Mouse (Mus musculus) liver, adult (tissue): Measurements from ENCODE around the gene March8.

Experiments used
- GATA4 ChIP-seq: IDR thresholded peaks from 2 replicates; pipeline ENCODE4 v1.6.1; 2014; ENCODE audit warnings: mild to moderate bottlenecking, low read length; ENCODE audit not compliant: insufficient replicate concordance

The March8 gene

GRCm38 (mm10) chr6:116389481-116389880 lies 51.7 kb downstream of the March8 start:
- no peak for TF ChIP-seq GATA4

- no peak for TF ChIP-seq GATA4
These were observed 57.3 kb downstream of the March8 start for GRCm38 (mm10) chr6:116394916-116395648.

GRCm38 (mm10) chr6:116397621-116398020 lies 59.8 kb downstream of the March8 start:
- TF ChIP-seq GATA4 = no peak

- TF ChIP-seq GATA4 = no peak
These were observed 60.3 kb downstream of the March8 start for GRCm38 (mm10) chr6:116398136-116398535.

GRCm38 (mm10) chr6:116401746-116402423 lies 64.1 kb downstream of the March8 start:
- TF ChIP-seq GATA4 = no peak

GRCm38 (mm10) chr6:116402426-116402825 lies 64.6 kb downstream of the March8 start:
- TF ChIP-seq GATA4 = no peak

GRCm38 (mm10) chr6:116405243-116405642 lies 67.4 kb downstream of the March8 start:
- TF ChIP-seq GATA4 = no peak

- TF ChIP-seq GATA4 = no peak
These were observed 67.9 kb downstream of the March8 start for GRCm38 (mm10) chr6:116405715-116406114.

GRCm38 (mm10) chr6:116406152-116406551 lies 68.3 kb downstream of the March8 start:
- no peak for TF ChIP-seq GATA4

- no peak for TF ChIP-seq GATA4
These were observed 68.9 kb downstream of the March8 start for GRCm38 (mm10) chr6:116406680-116407079.

- TF ChIP-seq GATA4 = no peak
These were observed 69.4 kb downstream of the March8 start for GRCm38 (mm10) chr6:116407216-116407615.

- no peak for TF ChIP-seq GATA4
These were observed 70.3 kb downstream of the March8 start for GRCm38 (mm10) chr6:116407956-116408657.

GRCm38 (mm10) chr6:116410436-116410835 lies 72.6 kb downstream of the March8 start:
- no peak for TF ChIP-seq GATA4

GRCm38 (mm10) chr6:116411716-116412115 lies 73.9 kb downstream of the March8 start:
- TF ChIP-seq GATA4 = no peak

- TF ChIP-seq GATA4 = no peak
These were observed 74.9 kb downstream of the March8 start for GRCm38 (mm10) chr6:116412546-116413325.
